Mouse (Mus musculus) MEL (cell line): Measurements from ENCODE around the gene Sema5a.

Experiments
- BHLHE40 ChIP-seq: IDR thresholded peaks from 2 replicates; pipeline ENCODE4 v1.6.1; 2012; ENCODE audit warnings: low read depth, mild to moderate bottlenecking, inconsistent platforms, low read length, improper control_type of control experiment, borderline replicate concordance
- CTCF ChIP-seq, 3 experiments: IDR thresholded peaks in 2 of 3; conservative IDR thresholded peaks in 1 of 3; 2 replicates each; pipeline ENCODE4 v1.5.1; 2011 to 2012; ENCODE audit warnings: low read length in 3 of 3, low read depth in 2 of 3, mild to moderate bottlenecking in 2 of 3, improper control_type of control experiment in 1 of 3, inconsistent platforms in 1 of 3, mixed read lengths in 1 of 3, moderate library complexity in 1 of 3; ENCODE audit not compliant: control insufficient read depth in 1 of 3, insufficient read depth in 1 of 3, poor library complexity in 1 of 3, severe bottlenecking in 1 of 3
- EP300 ChIP-seq, 2 experiments: IDR thresholded peaks; 2 replicates each; pipeline ENCODE4 v1.6.1; 2011; ENCODE audit warnings: improper control_type of control experiment in 2 of 2, low read length in 2 of 2, low read depth in 1 of 2, mild to moderate bottlenecking in 1 of 2
- GATA1 ChIP-seq: IDR thresholded peaks from 2 replicates; pipeline ENCODE4 v1.6.1; 2011; ENCODE audit warnings: low read depth, low read length, improper control_type of control experiment
- JUND ChIP-seq: IDR thresholded peaks from 2 replicates; pipeline ENCODE4 v1.6.1; 2011; ENCODE audit warnings: low read depth, mild to moderate bottlenecking, improper control_type of control experiment, low read length
- MAX ChIP-seq: IDR thresholded peaks from 2 replicates; pipeline ENCODE4 v1.6.1; 2011; ENCODE audit warnings: low read length, improper control_type of control experiment
- POLR2A ChIP-seq, 2 experiments: IDR thresholded peaks; 2 replicates each; pipeline ENCODE4 v1.6.1; 2011 to 2012; ENCODE audit warnings: low read length in 2 of 2, mild to moderate bottlenecking in 2 of 2, control low read depth in 1 of 2, improper control_type of control experiment in 1 of 2, low read depth in 1 of 2, moderate library complexity in 1 of 2; ENCODE audit not compliant: control insufficient read depth in 1 of 2, insufficient read depth in 1 of 2, poor library complexity in 1 of 2
- SMC3 ChIP-seq: IDR thresholded peaks from 2 replicates; pipeline ENCODE4 v1.6.1; 2011; ENCODE audit warnings: low read depth, low read length, improper control_type of control experiment
- TAL1 ChIP-seq: IDR thresholded peaks from 2 replicates; pipeline ENCODE4 v1.6.1; 2012; ENCODE audit warnings: mild to moderate bottlenecking, inconsistent platforms, low read length, moderate library complexity, mixed read lengths
- TBP ChIP-seq: IDR thresholded peaks from 2 replicates; pipeline ENCODE4 v1.8.0; 2011; ENCODE audit warnings: low read depth, low read length, improper control_type of control experiment
- USF1 ChIP-seq: IDR thresholded peaks from 2 replicates; pipeline ENCODE4 v1.6.1; 2014; ENCODE audit warnings: low read depth, mild to moderate bottlenecking, inconsistent platforms, low read length, improper control_type of control experiment, moderate library complexity
- ZMIZ1 ChIP-seq: IDR thresholded peaks from 2 replicates; pipeline ENCODE4 v1.6.1; 2012; ENCODE audit warnings: low read depth, mild to moderate bottlenecking, inconsistent platforms, low read length, improper control_type of control experiment, moderate library complexity

GRCm38 (mm10) chr15:32265378-32265934 lies 20.8 kb downstream of the Sema5a start:
- no peak for TF ChIP-seq CTCF (IDR thresholded peaks at IDR 0.05 in 2 of 3, conservative IDR thresholded peaks at IDR 0.05 in 1 of 3; ENCODE audit: control insufficient read depth in 1 of 3, insufficient read depth in 1 of 3, low read depth in 2 of 3, low read length in 3 of 3, poor library complexity in 1 of 3, severe bottlenecking in 1 of 3)
- no peak for TF ChIP-seq SMC3
- no peak for TF ChIP-seq EP300 (IDR thresholded peaks at IDR 0.05; ENCODE audit: low read depth in 1 of 2, low read length in 2 of 2)
- TF ChIP-seq TBP = no peak
- no peak for TF ChIP-seq POLR2A (IDR thresholded peaks at IDR 0.05; ENCODE audit: control insufficient read depth in 1 of 2, insufficient read depth in 1 of 2, low read depth in 1 of 2, low read length in 2 of 2, poor library complexity in 1 of 2)
- no peak for TF ChIP-seq GATA1
- no peak for TF ChIP-seq ZMIZ1
- TF ChIP-seq MAX = no peak
- TF ChIP-seq USF1 = no peak
- TF ChIP-seq TAL1 = no peak
- TF ChIP-seq BHLHE40 = no peak
- no peak for TF ChIP-seq JUND
